In genomic region chr4:32860184-32860965, GRCm38 (mm10) we compare ENCODE assay signal across 11 mouse cellular contexts.
DNase-seq lines count a peak whose midpoint lies in the region; ATAC-seq and TF ChIP-seq lines count a peak whose summit lies in the region.
"Had no signal": no experiment of that assay in that cellular context is flagged by ENCODE, and none has a peak within 500 bp of the region (broad histone marks: within the 10 kb centered on the region; RNA-seq: fewer than 3 reads in every experiment).

No protein-coding gene starts in this region.

- H3K27ac ChIP-seq in forebrain, embryonic 16.5 days (ENCODE audit: low read length): peak overlapping the region; percentile 61
- H3K27ac ChIP-seq in neural tube, embryonic 12.5 days: no peak overlapping the region
- no peak overlapping the region for H3K27ac ChIP-seq in gastrocnemius, adult 2 months
- H3K27ac ChIP-seq: heart, embryonic 15.5 days; lung, embryonic 15.5 days had no signal

- peak; percentile 19 to 32 for DNase-seq in cerebellum, postnatal 25 days
- no peak for DNase-seq in cerebellum, adult 9-11 months
- DNase-seq in layer of hippocampus, postnatal 14 days (ENCODE audit: low spot score in 2 of 2): peak; percentile 51 to 80
- no peak for DNase-seq in urinary bladder, adult 2 months (ENCODE audit: low spot score)
- no peak for DNase-seq in gastrocnemius, adult 2 months
- no peak for DNase-seq in urinary bladder, adult 18-20 months (ENCODE audit: low spot score in 2 of 2)
- DNase-seq: kidney, postnatal 14 days had no signal

- H3K9me3 ChIP-seq in forebrain, embryonic 16.5 days (ENCODE audit: control insufficient read depth, low read length): no peaks in the 10 kb centered on the region
- H3K9me3 ChIP-seq in neural tube, embryonic 12.5 days: no peaks in the 10 kb centered on the region
- H3K9me3 ChIP-seq: heart, embryonic 15.5 days; lung, embryonic 15.5 days had no signal

- 30% methylated on average over 18 of the region's 18 CpGs for WGBS in forebrain, embryonic 16.5 days
- 53% methylated on average over 18 of the region's 18 CpGs for WGBS in neural tube, embryonic 12.5 days

- H3K36me3 ChIP-seq in forebrain, embryonic 16.5 days (ENCODE audit: control insufficient read depth, insufficient read depth): no peaks in the 10 kb centered on the region
- H3K36me3 ChIP-seq in neural tube, embryonic 12.5 days: no peaks in the 10 kb centered on the region
- H3K36me3 ChIP-seq: heart, embryonic 15.5 days; lung, embryonic 15.5 days had no signal

- peak; percentile 60 for ATAC-seq in forebrain, embryonic 16.5 days
- ATAC-seq in neural tube, embryonic 12.5 days (ENCODE audit: low FRiP score, low read depth): peak; percentile 38; the same call in 1 of the 2 replicates

- H3K4me2 ChIP-seq in forebrain, embryonic 16.5 days (ENCODE audit: low read length): peak overlapping the region; percentile 38
- peak overlapping the region; percentile 35 for H3K4me2 ChIP-seq in neural tube, embryonic 12.5 days (replicated peaks)
- H3K4me2 ChIP-seq: heart, embryonic 15.5 days; lung, embryonic 15.5 days had no signal

- no peak overlapping the region for H3K4me3 ChIP-seq in forebrain, embryonic 16.5 days (replicated peaks; ENCODE audit: low read length)
- H3K4me3 ChIP-seq in neural tube, embryonic 12.5 days: no peak overlapping the region
- H3K4me3 ChIP-seq in gastrocnemius, adult 2 months: no peak overlapping the region
- H3K4me3 ChIP-seq: heart, embryonic 15.5 days; lung, embryonic 15.5 days had no signal

- peak overlapping the region; percentile 10; the same call in 1 of the 2 replicates for H3K9ac ChIP-seq in forebrain, embryonic 16.5 days (replicated peaks; ENCODE audit: low read depth, low read length)
- H3K9ac ChIP-seq in neural tube, embryonic 12.5 days: no peak overlapping the region
- H3K9ac ChIP-seq: heart, embryonic 15.5 days; lung, embryonic 15.5 days had no signal

- intact Hi-C loops in gastrocnemius, adult 2 months (cut with DNase I): no loop called here

- H3K27me3 ChIP-seq in forebrain, embryonic 16.5 days (replicated peaks; ENCODE audit: control insufficient read depth, insufficient read depth, low read length): no peaks in the 10 kb centered on the region
- H3K27me3 ChIP-seq in neural tube, embryonic 12.5 days (replicated peaks): peaks cover 5% of the 10 kb centered on the region; the same call in 1 of the 2 replicates

- peaks cover 45% of the 10 kb centered on the region for H3K4me1 ChIP-seq in forebrain, embryonic 16.5 days (replicated peaks; ENCODE audit: control insufficient read depth, insufficient read depth, low read length)
- H3K4me1 ChIP-seq in neural tube, embryonic 12.5 days: peaks cover 48% of the 10 kb centered on the region
- H3K4me1 ChIP-seq: lung, embryonic 15.5 days had no signal

- TF ChIP-seq CTCF in gastrocnemius, adult 2 months (IDR thresholded peaks at IDR 0.05): no peak

Comparison
In these comparisons a context has a peak if more than half of its experiments do, and no peak if none do; other contexts are left out.
1. DNase-seq: peak in cerebellum, postnatal 25 days (2 of 2) and layer of hippocampus, postnatal 14 days (2 of 2); none in cerebellum, adult 9-11 months (single experiment), urinary bladder, adult 2 months (single experiment), gastrocnemius, adult 2 months (single experiment) and urinary bladder, adult 18-20 months (0 of 2).